19 mouse cellular contexts compared by ENCODE assay signal in genomic region chr6:23707506-23707905, GRCm38 (mm10). TPM values are rescaled to one million over a fixed set of nuclear protein-coding genes. Genes with fewer than 3 reads are reported as not detected.
DNase-seq lines count a peak whose midpoint lies in the region; ATAC-seq and TF ChIP-seq lines count a peak whose summit lies in the region.
"Had no signal": no experiment of that assay in that cellular context is flagged by ENCODE, and none has a peak within 500 bp of the region (broad histone marks: within the 10 kb centered on the region; RNA-seq: fewer than 3 reads in every experiment).

No protein-coding gene starts in this region.

- no peak for TF ChIP-seq CTCF in layer of hippocampus, adult 2 months (conservative IDR thresholded peaks at IDR 0.05)

- peak; percentile 34 for DNase-seq in cerebellum, adult 11-12 months
- no peak for DNase-seq in cerebellum, postnatal 14 days
- peak; percentile 26 for DNase-seq in cerebellum, adult 8-10 months
- DNase-seq in layer of hippocampus, adult 2 months (ENCODE audit: low spot score in 2 of 2) = peak; percentile 36 to 59
- DNase-seq in left cerebral cortex, postnatal 36 days (ENCODE audit: low spot score in 2 of 2) = peak; percentile 53 to 55
- DNase-seq in heart, postnatal 10 days = no peak
- no peak for DNase-seq in adrenal gland, postnatal 25 days
- DNase-seq: liver, embryonic 13.5 days; thymus, postnatal 25 days had no signal

- no peak for ATAC-seq in erythroid progenitor cell, adult 5-6 weeks (replicated peaks; ENCODE audit: low FRiP score, poor library complexity, severe bottlenecking)
- ATAC-seq: activated CD4-positive, CD25-positive, alpha-beta regulatory T cell, adult 4 months; lung, postnatal 0 days; midbrain, embryonic 16.5 days had no signal

- peak overlapping the region; percentile 60 for H3K27ac ChIP-seq in layer of hippocampus, adult 2 months
- H3K27ac ChIP-seq: embryonic facial prominence, embryonic 10.5 days; hindbrain, embryonic 10.5 days; kidney, embryonic 15.5 days; liver, embryonic 13.5 days; stomach, postnatal 0 days had no signal

- intact Hi-C loops in left cerebral cortex, postnatal 36 days (cut with DNase I) = no loop called here
- intact Hi-C loops in heart, postnatal 10 days (cut with DNase I) = no loop called here

- no peak overlapping the region for H3K4me3 ChIP-seq in layer of hippocampus, adult 2 months
- H3K4me3 ChIP-seq: embryonic facial prominence, embryonic 10.5 days; erythroblast, embryonic 14.5 days; hindbrain, embryonic 10.5 days; kidney, embryonic 15.5 days; liver, embryonic 13.5 days; megakaryocyte, embryonic 14.5 days had no signal

RNA-seq across cellular contexts. Expression of gene Rnf148, which starts 52.6 kb away (rescaled TPM):
- 1 to 10 TPM; 1.1 to 1.4 TPM for total RNA-seq in layer of hippocampus, adult 2 months (2021)
- 1 to 10 TPM in 1 of 2 experiments, under 1 TPM in 1; 0.86 to 1.4 TPM for total RNA-seq in left cerebral cortex, postnatal 36 days (2021)
- not detected for total RNA-seq in heart, postnatal 10 days (2021)
- total RNA-seq in erythroid progenitor cell, adult 5-6 weeks (2015; ENCODE audit: low replicate concordance) = not detected in 2 replicates
- total RNA-seq in erythroid progenitor cell, adult 5-6 weeks (2017; ENCODE audit: low replicate concordance) = not detected in 2 replicates
- not detected in 2 replicates for total RNA-seq in adrenal gland, postnatal 25 days (2021)

RNA-seq across cellular contexts. Expression of gene Rnf133, which starts 57.4 kb away (rescaled TPM):
- total RNA-seq in layer of hippocampus, adult 2 months (2021) = 1 to 10 TPM in 1 of 2 experiments, under 1 TPM in 1; 0.79 to 1.5 TPM
- total RNA-seq in left cerebral cortex, postnatal 36 days (2021) = 1 to 10 TPM in 1 of 2 experiments, under 1 TPM in 1; 0.57 to 1.6 TPM
- not detected for total RNA-seq in heart, postnatal 10 days (2021)
- total RNA-seq in erythroid progenitor cell, adult 5-6 weeks (2015; ENCODE audit: low replicate concordance) = not detected in 2 replicates
- total RNA-seq in erythroid progenitor cell, adult 5-6 weeks (2017; ENCODE audit: low replicate concordance) = not detected in 2 replicates
- total RNA-seq in adrenal gland, postnatal 25 days (2021) = not detected in 2 replicates

Comparison
In these comparisons a context has a peak if more than half of its experiments do, and no peak if none do; other contexts are left out.
1. DNase-seq: peak in cerebellum, adult 11-12 months (single experiment), cerebellum, adult 8-10 months (single experiment), layer of hippocampus, adult 2 months (2 of 2) and left cerebral cortex, postnatal 36 days (2 of 2); none in cerebellum, postnatal 14 days (0 of 2), heart, postnatal 10 days (0 of 2) and adrenal gland, postnatal 25 days (single experiment).